Mouse (Mus musculus): Measurements from ENCODE around the gene Ankrd52. TPM values are rescaled to one million over a fixed set of nuclear protein-coding genes. Genes with fewer than 3 reads are reported as not detected.
A peak's percentile ranks its signal among the peaks of the same experiment; 100 is the strongest.

Gene Ankrd52
- total and polyA plus RNA-seq, 3 experiments: 4.3 to 51.0 (median 15.3) TPM

DNA sequence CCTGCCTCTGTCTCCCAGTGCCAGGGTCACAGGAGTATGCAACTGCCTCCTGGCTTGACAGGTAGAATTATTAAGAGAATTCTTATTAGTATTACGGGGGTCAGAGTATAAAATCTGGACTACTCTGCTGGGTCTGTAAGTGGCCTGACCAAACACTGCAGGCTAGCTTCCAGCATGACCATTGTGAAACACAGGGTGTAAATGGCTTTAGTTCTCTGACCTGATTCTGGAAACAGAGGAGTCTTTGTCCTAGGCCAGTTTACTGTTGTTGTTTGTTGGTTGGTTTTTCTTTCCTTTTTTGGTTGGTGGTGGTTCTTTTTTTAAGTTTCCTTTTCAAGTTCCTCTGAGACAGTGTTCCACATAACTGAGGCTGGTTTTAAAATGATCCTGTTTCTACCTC lies 33.5 kb upstream of the Ankrd52 start:
- dilution Hi-C loops (cut with MboI; ENCODE audit: extremely low pct_ligation_motif_present, extremely low pct_unique_long_range_greater_than_20kb, low sequenced_read_pairs): no loop called here

GRCm38 (mm10) chr10:128344568-128345275 lies 32.2 kb upstream of the Ankrd52 start:
- Histone ChIP-seq H3K4me1 (ENCODE audit: control insufficient read depth in 1 of 2, insufficient read depth in 2 of 2) (peaks cover 5 to 72% of the 10 kb centered on the region in 2 experiments), H3K27me3 (replicated peaks) (no peaks in the 10 kb centered on the region), H3K4me3 (replicated peaks in 1 of 3; ENCODE audit: low read depth in 2 of 3, low read length in 2 of 3, poor library complexity in 1 of 3) (peak overlapping the region in 2 of 3 experiments; percentile 41 to 48), H3K36me3 (replicated peaks in 1 of 2; ENCODE audit: control insufficient read depth in 1 of 2, insufficient read depth in 1 of 2, low read length in 1 of 2) (peaks cover 7 to 47% of the 10 kb centered on the region in 2 experiments), H3K4me2 (ENCODE audit: insufficient read depth, low read depth, poor library complexity, severe bottlenecking) (peak overlapping the region; percentile 88), H3K9me3 (replicated peaks; ENCODE audit: low read length) (no peaks in the 10 kb centered on the region), H3K79me2 (replicated peaks; ENCODE audit: control insufficient read depth, extremely low read depth, insufficient read depth, poor library complexity, severe bottlenecking) (peaks cover 88% of the 10 kb centered on the region), H3K27ac (ENCODE audit: insufficient read depth, low read depth) (peak overlapping the region; percentile 89), H3K9ac (ENCODE audit: insufficient read depth, low read depth) (peak overlapping the region; percentile 59)
- dilution Hi-C loops (cut with MboI; ENCODE audit: extremely low pct_ligation_motif_present, extremely low pct_unique_long_range_greater_than_20kb, low sequenced_read_pairs) (no loop called here), in situ Hi-C loops (cut with MboI; ENCODE audit: low pct_ligation_motif_present, low pct_unique_long_range_greater_than_20kb, low sequenced_read_pairs) (no loop called here)
- peak; percentile 92 for DNase-seq (ENCODE audit: extremely low read depth)
- peak; percentile 66; the same call in 1 of the 2 replicates for TF ChIP-seq MYC (IDR thresholded peaks at IDR 0.05; ENCODE audit: low read depth, low read length)
- TF ChIP-seq ELF1 (IDR thresholded peaks at IDR 0.05; ENCODE audit: low read depth, low read length): 0 out of 2 replicates have a peak, but pooled peaks have one; percentile 30
- TF ChIP-seq BHLHE40 (IDR thresholded peaks at IDR 0.05; ENCODE audit: low read depth, low read length): peak; percentile 49; the same call in 1 of the 2 replicates
- peak; percentile 60; the same call in 1 of the 2 replicates for TF ChIP-seq RCOR1 (conservative IDR thresholded peaks at IDR 0.05; ENCODE audit: low read depth, low read length)
- TF ChIP-seq SIN3A (IDR thresholded peaks at IDR 0.05; ENCODE audit: low read length): peak; percentile 86; the same call in 1 of the 2 replicates
- TF ChIP-seq ZNF384 (IDR thresholded peaks at IDR 0.05; ENCODE audit: low read depth, low read length): no peak
- TF ChIP-seq CTCF (conservative IDR thresholded peaks at IDR 0.05 in 1 of 2, IDR thresholded peaks at IDR 0.05 in 1 of 2; ENCODE audit: low read depth in 2 of 2, low read length in 2 of 2): no peak
- TF ChIP-seq NRF1 (IDR thresholded peaks at IDR 0.05; ENCODE audit: low read depth, low read length): 0 out of 2 replicates have a peak, but pooled peaks have one; percentile 11
- no peak for TF ChIP-seq ZMIZ1 (IDR thresholded peaks at IDR 0.05; ENCODE audit: low read depth, low read length)
- peak; percentile 59; the same call in 1 of the 2 replicates for TF ChIP-seq CHD1 (IDR thresholded peaks at IDR 0.05; ENCODE audit: low read depth, low read length)
- peak; percentile 44; the same call in 1 of the 2 replicates for TF ChIP-seq POLR2A (IDR thresholded peaks at IDR 0.05; ENCODE audit: low read depth, low read length)
- TF ChIP-seq JUND (conservative IDR thresholded peaks at IDR 0.05; ENCODE audit: low read depth, low read length): no peak
- TF ChIP-seq SMC3 (IDR thresholded peaks at IDR 0.05; ENCODE audit: low read depth, low read length): 0 out of 2 replicates have a peak, but pooled peaks have one; percentile 5
- TF ChIP-seq HCFC1 (IDR thresholded peaks at IDR 0.05; ENCODE audit: low read depth, low read length): peak; percentile 28; the same call in 1 of the 2 replicates
- no peak for TF ChIP-seq PAX5 (IDR thresholded peaks at IDR 0.05; ENCODE audit: low read length)
- TF ChIP-seq ETS1 (conservative IDR thresholded peaks at IDR 0.05; ENCODE audit: low read depth, low read length): peak; percentile 59; the same call in 1 of the 2 replicates
- no peak for TF ChIP-seq E2F4 (IDR thresholded peaks at IDR 0.05; ENCODE audit: insufficient replicate concordance, low read depth, low read length)
- TF ChIP-seq TCF12 (IDR thresholded peaks at IDR 0.05; ENCODE audit: low read depth, low read length): peak; percentile 60; the same call in 1 of the 2 replicates
- TF ChIP-seq KAT2A (IDR thresholded peaks at IDR 0.05; ENCODE audit: insufficient replicate concordance, low read length): no peak
- TF ChIP-seq GABPA (IDR thresholded peaks at IDR 0.05; ENCODE audit: insufficient replicate concordance, low read depth, low read length): no peak
- peak; percentile 69 for TF ChIP-seq EP300 (IDR thresholded peaks at IDR 0.05; ENCODE audit: low read length)
- TF ChIP-seq MAFK (IDR thresholded peaks at IDR 0.05; ENCODE audit: insufficient replicate concordance, low read length): no peak; the same call in 1 of the 2 replicates
- TF ChIP-seq NELFE (IDR thresholded peaks at IDR 0.05; ENCODE audit: low read depth, low read length): 0 out of 2 replicates have a peak, but pooled peaks have one; percentile 13
- TF ChIP-seq TBP (conservative IDR thresholded peaks at IDR 0.05; ENCODE audit: low read depth, low read length): 0 out of 2 replicates have a peak, but pooled peaks have one; percentile 32
- peak; percentile 60; the same call in 1 of the 2 replicates for TF ChIP-seq CHD2 (IDR thresholded peaks at IDR 0.05; ENCODE audit: low read length)
- TF ChIP-seq JUN (IDR thresholded peaks at IDR 0.05; ENCODE audit: insufficient read depth, low read depth, low read length): no peak
- TF ChIP-seq MEF2A (IDR thresholded peaks at IDR 0.05; ENCODE audit: borderline replicate concordance, low read depth, low read length): 0 out of 2 replicates have a peak, but pooled peaks have one; percentile 38

More for the DNA sequence above, 33.5 kb upstream of the Ankrd52 start:
- Histone ChIP-seq H3K4me2 (ENCODE audit: insufficient read depth, low read depth, poor library complexity, severe bottlenecking) (peak overlapping the region; percentile 59), H3K79me2 (replicated peaks; ENCODE audit: control insufficient read depth, extremely low read depth, insufficient read depth, poor library complexity, severe bottlenecking) (peaks cover 92% of the 10 kb centered on the region), H3K36me3 (replicated peaks in 1 of 2; ENCODE audit: control insufficient read depth in 1 of 2, insufficient read depth in 1 of 2, low read length in 1 of 2) (peaks cover 3 to 45% of the 10 kb centered on the region in 2 experiments), H3K9ac (ENCODE audit: insufficient read depth, low read depth) (peak overlapping the region; percentile 30; the same call in 1 of the 2 replicates), H3K4me1 (ENCODE audit: control insufficient read depth in 1 of 2, insufficient read depth in 2 of 2) (peaks cover 10 to 76% of the 10 kb centered on the region in 2 experiments), H3K4me3 (replicated peaks in 1 of 3; ENCODE audit: low read depth in 2 of 3, low read length in 2 of 3, poor library complexity in 1 of 3) (no peak overlapping the region), H3K9me3 (replicated peaks; ENCODE audit: low read length) (no peaks in the 10 kb centered on the region), H3K27me3 (replicated peaks) (no peaks in the 10 kb centered on the region), H3K27ac (ENCODE audit: insufficient read depth, low read depth) (no peak overlapping the region)
- in situ Hi-C loops (cut with MboI; ENCODE audit: low pct_ligation_motif_present, low pct_unique_long_range_greater_than_20kb, low sequenced_read_pairs): no loop called here
- TF ChIP-seq ZKSCAN1 (IDR thresholded peaks at IDR 0.05; ENCODE audit: borderline replicate concordance, low read depth, low read length) (no peak), NRF1 (IDR thresholded peaks at IDR 0.05; ENCODE audit: low read depth, low read length) (no peak), POLR2A (IDR thresholded peaks at IDR 0.05; ENCODE audit: low read depth, low read length) (no peak), USF2 (conservative IDR thresholded peaks at IDR 0.05; ENCODE audit: low read depth, low read length) (no peak), MYC (IDR thresholded peaks at IDR 0.05; ENCODE audit: low read depth, low read length) (no peak), ETS1 (conservative IDR thresholded peaks at IDR 0.05; ENCODE audit: low read depth, low read length) (no peak), USF1 (IDR thresholded peaks at IDR 0.05; ENCODE audit: low read depth, low read length) (no peak), KAT2A (IDR thresholded peaks at IDR 0.05; ENCODE audit: insufficient replicate concordance, low read length) (no peak), RAD21 (IDR thresholded peaks at IDR 0.05; ENCODE audit: low read depth, low read length) (no peak)
- DNase-seq (ENCODE audit: extremely low read depth): no peak
